Mouse (Mus musculus): Measurements from ENCODE around the gene Unc93b1.

GRCm38 (mm10) chr19:3980917-3981316 lies 45.9 kb downstream of the Unc93b1 start:
- TF ChIP-seq CTCF (conservative IDR thresholded peaks at IDR 0.05; ENCODE audit: insufficient read depth, insufficient read length, low read depth, low read length) (no peak), POLR2A (IDR thresholded peaks at IDR 0.05; ENCODE audit: low read depth, low read length) (no peak)

All from kidney, adult 2 months (tissue).